Mouse (Mus musculus): ENCODE results near the gene Gm10491.
"Not testable (repeated sequence)": the region's sequence is repeated elsewhere in the genome, so short reads cannot be mapped to it uniquely, and the experiment has no call there.

Gene Gm10491

DNA sequence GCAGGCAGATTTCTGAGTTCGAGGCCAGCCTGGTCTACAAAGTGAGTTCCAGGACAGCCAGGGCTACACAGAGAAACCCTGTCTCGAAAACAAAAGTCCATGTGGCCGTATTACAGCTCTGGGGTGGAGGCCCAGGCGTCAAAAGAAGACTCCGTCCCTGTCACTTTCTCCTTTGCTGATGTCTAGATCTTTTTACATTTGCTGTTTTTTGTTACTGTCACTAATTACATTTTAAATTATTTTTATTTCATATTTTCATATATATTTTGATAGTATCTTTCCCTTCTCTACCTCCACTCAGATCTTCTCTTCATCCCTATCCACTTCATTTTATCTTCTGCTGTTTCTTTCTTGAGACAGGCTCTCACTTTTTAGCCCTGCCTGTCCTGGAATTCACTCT is at the start of gene Gm10491:
Gm10491 (minus strand) TSS at position 101 of the 400 bp plus-strand sequence.
- DNase-seq (ENCODE audit: low spot score) = no peak

DNA sequence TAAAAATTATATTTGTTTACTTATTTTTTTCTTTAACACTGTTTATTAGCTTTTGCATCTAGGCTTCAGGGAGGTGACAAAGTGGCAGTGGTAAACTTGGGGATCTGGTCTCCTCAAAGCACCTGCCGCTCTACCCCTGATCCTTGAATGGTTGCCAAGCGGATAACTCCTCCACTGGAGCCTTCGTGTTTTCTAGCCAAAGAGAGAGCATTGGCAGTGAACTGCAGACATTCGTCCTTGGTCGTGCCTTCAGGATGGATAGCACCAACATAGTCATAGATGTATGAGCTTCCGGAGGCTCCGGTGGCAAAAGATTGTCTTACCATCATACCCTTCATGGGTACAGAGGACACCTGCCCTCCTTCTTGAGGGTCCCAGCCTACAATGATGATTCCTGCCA is 42.5 kb upstream of the Gm10491 start:
- DNase-seq (ENCODE audit: low spot score) = peak; percentile 31

DNA sequence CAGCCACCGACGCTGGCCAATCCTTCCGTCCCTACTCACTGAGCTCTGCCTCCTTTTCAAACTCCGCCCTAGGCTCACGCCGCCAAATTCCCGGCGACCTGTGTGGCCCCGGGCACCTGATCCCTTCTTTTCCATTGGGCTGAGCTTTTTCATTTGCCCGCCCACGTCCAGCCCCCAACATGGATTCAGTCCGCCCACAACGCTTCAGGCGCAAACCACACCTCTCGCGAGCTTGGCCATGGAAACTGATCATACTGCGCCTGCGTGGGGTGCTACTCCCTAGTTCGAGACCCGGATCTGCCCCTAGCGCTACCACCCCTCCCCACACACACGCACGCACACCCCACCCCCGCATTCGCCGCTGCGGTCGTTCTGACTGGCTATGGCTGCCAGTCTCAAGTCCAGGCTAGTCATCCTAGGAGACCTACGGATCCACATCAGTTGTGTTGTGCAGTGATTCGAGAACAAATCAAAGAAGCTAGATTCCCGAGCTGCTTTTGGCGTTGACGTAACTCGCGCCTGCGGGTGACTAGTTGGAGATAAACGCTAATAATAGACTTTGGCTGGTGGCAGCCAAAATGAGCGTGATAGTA is 40.4 kb upstream of the Gm10491 start:
- DNase-seq (ENCODE audit: low spot score) = peak; percentile 93

DNA sequence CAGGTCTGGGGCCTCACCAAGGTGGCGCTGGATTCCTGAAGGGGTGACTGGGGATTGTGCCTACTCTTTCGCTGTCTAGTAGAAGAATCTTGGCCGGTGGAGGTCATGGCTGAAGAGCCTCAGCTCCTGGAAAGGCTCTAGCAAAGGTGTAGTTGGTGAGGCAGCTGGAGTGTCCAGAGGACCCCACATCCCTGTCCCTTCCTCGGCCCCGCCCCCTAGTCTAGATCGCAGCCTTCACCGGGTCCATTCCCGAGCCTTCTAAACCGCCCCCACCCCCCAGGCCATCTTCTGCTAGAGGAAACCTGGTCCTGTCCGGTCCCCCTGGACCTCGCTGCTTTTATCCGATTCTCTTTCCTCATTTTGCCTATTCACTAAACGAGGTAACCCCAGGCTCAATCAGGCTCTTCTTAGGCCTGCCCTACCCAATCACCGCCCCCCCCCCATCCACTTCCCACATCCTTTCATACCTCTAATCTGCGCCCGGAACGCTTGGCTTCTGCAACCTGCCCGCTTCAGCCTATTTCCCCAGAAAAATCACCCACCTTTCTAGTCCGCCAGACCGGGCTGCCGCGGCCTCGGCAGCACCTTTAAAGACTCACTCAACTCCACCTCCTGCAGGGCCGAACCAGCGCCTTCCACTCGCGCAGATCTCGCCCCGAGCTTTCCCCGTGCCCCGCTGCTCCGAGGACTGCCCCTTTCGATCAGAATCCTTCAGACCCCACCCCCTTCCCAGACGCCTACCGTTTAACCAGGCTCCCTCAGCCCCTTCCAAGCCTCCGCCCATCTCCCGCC is 39.7 kb upstream of the Gm10491 start, which contains the start of gene Hdac6:
Hdac6 (minus strand) TSS at position 782 of the 792 bp plus-strand sequence.
- DNase-seq (ENCODE audit: low spot score) = no peak

DNA sequence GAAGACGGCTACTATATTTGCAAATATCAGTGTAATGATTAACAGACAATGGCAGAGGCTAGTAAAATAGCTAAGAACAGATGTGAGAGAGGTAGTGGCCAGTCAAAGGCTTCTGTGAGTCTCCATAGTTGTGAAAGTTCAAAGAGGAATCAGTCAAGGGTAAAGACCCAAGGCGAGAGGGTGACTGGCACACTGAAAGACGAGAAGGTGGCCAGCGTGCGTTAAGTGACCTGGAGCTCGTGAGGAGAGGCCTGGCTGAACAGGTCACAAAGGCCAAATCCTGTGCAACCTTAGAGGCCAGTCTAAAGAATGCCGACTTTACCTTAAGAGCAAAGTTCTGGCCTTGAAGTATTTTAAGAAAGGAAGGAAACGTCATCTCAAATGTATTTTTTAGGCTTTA is 38.0 kb upstream of the Gm10491 start:
- DNase-seq (ENCODE audit: low spot score) = no peak

DNA sequence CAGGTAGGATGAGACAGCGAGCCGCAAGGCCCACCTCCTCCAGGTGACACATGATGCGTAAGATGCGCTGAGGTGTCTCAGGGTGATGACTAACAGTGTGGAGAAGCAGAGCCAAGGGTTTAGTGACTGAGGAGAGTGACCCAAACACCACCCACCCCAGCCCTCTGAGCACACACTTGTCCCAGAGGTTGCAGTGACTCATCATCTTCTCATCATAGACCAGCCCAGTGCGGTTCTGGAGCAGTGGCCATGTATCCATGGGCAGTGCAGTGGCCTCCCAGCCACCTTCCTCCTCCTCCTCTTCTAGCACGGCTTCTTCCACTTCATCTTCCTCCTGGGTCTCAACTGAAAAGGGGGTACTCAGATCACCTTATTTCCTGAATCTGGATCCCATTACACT is 30.0 kb upstream of the Gm10491 start:
- no peak for DNase-seq (ENCODE audit: low spot score)

DNA sequence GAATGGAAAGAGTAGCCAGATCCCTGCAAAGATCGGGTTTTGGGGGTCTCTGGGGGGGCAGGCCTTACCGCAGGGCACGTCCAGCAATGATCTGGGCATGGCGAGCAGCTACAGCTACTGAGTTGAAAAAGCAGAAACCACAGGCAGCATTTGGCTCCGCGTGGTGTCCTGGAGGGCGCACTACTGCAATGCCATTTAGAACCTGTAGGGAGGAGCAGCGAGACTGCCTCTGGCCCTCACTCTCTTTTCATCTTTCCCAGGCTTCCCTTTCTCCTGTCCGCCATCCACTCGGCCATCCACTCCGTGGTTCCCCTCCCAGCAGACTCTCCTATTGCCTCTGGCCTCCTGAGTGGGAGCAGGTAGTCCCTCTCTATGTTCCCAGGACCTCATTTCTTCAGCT is 29.2 kb upstream of the Gm10491 start:
- no peak for DNase-seq (ENCODE audit: low spot score)

DNA sequence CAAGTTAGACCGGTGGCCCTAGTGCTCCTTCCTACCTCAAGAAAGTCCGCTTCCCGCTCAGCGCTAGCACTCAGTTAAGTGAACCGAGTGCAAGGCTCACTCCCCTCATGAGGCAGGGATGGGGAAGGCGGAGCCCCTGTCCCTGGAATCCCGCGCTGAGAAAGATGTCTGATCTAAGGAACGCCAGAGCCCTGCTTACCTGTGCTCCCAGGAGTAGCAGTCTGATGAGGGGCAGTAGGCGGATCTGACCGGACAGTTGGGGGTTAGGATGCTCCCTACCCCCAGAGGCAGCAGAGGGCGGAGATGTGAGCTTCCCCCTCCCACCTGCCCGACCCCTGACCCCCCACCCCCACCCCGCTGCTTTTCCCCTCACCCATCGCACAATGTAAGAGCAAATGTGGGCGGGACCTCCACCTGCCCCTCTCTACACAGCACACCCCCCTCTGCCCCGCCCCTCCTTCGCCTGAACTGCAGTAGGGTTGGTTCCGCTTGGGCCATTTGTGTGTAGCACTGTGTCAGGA is 20.7 kb upstream of the Gm10491 start, which contains the start of gene Eras:
Eras (minus strand) TSS at position 338 of the 521 bp plus-strand sequence.
- no peak for DNase-seq (ENCODE audit: low spot score)

DNA sequence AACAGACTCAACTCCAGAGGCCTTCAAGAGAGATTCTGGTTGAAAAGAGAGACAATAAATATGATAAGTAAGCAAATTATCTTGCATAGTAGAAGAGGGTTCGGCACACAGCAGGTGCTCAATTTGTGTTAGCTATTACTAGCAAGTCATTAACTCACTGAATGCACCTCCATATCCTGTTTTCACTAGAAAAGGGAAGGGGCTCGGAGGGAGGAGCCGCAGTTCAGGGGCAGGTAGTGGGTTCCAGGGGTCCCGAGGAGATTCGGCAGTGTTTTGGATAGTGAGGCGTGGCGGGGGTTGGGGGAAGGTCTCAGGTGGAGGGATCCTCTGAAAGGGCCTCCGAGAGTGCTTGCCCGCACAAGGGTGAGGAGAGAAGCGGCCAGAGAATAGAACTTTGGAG is 19.5 kb upstream of the Gm10491 start:
- DNase-seq (ENCODE audit: low spot score) = no peak

DNA sequence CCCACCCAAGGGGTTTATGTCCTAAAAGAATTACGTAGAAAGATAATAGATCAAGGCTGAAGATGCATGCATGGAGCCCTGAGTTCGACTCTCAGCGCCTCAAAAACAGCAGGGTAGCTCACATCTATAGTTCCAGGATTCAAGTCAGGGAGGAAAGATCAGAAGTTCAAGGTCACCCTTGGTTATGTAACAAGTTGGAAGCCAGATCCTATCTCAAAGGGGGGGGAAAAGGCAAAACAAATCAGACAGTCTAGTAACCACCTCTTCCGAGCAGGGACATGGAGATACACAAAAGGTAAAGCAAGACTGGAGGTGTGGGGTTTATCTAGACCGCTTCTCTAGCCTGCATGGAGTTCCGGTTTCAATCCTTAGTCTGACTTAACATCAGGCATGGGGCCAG is 18.6 kb upstream of the Gm10491 start:
- DNase-seq (ENCODE audit: low spot score) = no peak

DNA sequence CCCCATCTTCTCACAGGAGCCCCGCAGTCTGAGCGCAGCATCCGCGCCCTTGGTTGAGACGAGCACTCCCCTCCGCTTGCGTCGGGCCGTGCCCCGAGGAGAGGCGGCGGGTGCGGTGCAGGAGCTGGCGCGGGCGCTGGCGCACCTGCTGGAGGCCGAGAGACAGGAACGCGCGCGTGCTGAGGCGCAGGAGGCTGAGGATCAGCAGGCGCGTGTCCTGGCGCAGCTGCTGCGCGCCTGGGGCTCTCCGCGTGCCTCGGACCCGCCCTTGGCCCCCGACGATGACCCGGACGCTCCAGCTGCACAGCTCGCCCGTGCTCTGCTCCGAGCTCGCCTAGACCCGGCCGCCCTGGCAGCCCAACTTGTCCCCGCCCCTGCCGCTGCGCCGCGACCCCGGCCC is 14.4 kb upstream of the Gm10491 start:
- DNase-seq (ENCODE audit: low spot score) = peak; percentile 45

DNA sequence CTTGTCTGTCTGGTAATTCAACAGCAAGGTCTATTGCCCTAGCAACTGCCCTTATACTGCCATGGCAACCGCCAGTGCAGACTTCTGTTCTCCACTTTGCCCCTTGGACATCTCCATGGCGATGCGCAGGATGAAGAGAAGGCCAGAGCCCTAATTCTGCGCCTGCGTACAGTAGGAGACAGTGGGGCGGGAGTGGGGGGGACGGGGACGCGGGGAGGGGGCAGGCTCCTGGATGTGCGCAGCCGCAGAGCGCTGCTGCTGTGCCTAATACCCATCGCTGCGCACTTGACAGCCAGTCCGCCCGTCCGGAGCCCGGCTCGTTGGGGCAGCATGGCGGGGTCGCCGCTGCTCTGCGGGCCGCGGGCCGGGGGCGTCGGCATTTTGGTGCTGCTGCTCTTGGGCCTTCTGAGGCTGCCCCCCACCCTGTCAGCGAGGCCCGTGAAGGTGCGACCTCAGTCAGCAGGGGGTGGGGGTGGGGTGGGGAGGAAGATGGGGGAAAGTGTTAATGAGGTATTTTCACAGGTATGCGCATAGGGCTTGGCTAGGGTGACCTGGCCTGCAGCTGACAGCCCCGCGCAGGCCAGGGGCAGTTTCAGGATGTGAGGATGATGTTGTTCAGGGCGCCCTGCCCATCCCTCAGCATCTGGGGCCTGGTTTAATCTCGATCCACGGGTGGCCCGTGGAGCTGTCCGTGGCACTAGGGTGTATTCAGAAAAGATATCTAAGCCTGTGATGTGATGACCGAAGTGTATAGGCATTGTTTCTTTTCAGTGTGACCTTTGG is 12.2 kb upstream of the Gm10491 start, which contains the start of gene Pcsk1n:
Pcsk1n (plus strand) TSS at position 222 of the 783 bp plus-strand sequence.
- no peak for DNase-seq (ENCODE audit: low spot score)

DNA sequence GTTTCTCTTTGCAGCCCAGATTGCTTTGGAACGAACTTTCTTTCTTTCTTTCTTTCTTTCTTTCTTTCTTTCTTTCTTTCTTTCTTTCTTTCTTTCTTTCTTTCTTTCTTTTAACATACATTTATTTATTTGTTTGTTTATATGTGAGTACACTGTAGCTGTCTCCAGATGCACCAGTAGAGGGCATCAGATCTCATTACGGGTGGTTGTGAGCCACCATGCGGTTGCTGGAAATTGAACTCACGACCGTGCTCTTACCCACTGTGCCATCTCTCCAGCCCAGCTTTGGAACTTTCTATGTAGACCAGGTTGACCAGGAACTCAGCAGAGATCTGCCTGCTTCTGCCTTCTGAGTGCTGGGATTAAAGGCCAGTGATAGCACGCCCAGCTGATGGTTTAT is 10.3 kb upstream of the Gm10491 start:
- not testable (repeated sequence) for DNase-seq (ENCODE audit: low spot score)

DNA sequence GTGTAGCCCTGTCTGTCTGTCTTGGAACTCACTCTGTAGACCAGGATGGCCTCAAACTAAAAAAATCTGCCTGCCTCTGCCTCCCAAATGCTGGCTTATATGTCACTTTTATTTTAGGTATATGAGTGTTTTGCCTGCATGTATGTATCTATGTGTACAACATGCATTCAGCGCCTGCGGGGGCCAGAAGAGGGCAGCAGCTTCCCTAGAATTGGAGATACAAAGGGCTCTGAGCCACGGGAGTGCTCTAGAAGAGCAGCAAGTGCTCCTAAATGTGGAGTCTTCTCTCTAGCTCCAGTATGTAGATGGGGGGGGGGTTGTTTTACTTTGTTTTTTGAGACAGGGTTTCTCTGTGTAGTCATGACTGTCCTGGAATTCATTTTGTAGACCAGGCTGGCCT is 8.0 kb upstream of the Gm10491 start:
- not testable (repeated sequence) for DNase-seq (ENCODE audit: low spot score)

DNA sequence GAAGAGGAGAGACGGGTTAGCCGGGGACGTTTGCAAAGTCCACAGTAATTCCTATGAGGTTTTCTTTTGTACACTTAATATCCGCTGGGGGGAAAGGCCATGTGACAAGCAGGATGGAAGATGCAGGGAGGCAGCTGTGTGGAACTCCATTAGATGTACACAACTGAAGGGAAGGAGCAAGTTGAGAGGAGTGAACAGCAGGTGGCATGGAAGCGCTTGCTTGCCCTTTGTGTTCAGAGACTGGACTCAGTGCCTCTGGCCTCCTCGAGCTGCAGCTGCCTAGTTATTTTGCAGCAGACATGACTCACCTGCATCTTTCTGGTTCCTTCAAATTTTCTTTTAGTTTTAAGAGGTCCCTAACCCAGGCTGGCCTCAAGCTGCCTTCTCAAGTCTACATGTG is 2.8 kb upstream of the Gm10491 start:
- no peak for DNase-seq (ENCODE audit: low spot score)

DNA sequence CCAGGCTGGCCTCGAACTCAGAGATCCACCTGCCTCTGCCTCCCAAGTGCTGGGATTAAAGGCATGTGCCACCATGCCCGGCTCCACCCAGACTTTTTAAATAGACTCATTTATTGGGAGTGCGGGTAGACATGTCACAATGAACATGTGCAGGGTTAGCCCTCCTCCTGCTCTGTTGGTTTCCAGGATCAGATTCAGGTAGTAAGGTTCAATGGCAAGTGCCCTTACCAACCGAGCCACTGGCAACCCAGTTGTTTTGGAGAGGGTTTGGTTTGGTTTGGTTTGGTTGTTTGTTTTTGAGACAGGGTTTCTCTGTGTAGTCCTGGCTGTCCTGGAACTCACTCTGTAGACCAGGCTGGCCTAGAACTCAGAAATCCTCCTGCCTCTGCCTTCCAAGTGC is 1.6 kb upstream of the Gm10491 start, which contains the start of gene Gm10490:
Gm10490 (plus strand) TSS at position 301 of the 400 bp plus-strand sequence.
- not testable (repeated sequence) for DNase-seq (ENCODE audit: low spot score)

DNA sequence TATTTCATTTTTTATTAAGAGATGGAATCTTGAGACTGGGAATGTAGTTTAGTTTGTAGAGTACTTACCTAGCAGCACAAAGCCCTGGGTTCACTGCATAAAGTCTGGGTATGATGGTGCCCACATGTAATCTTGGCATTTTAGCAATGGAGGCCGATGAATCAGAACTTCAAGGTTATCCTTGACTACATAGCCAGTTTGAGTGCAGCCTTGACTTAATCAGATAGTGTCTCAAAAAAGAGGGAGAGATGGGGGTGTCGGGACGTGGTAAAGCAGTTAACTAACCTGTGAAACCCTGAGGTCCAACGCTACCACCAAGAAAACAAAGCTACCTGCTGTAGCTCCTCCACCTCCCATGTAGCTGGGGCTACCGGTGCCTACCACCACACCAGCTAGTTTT is 3.2 kb downstream of the Gm10491 start:
- DNase-seq (ENCODE audit: low spot score) = no peak

DNA sequence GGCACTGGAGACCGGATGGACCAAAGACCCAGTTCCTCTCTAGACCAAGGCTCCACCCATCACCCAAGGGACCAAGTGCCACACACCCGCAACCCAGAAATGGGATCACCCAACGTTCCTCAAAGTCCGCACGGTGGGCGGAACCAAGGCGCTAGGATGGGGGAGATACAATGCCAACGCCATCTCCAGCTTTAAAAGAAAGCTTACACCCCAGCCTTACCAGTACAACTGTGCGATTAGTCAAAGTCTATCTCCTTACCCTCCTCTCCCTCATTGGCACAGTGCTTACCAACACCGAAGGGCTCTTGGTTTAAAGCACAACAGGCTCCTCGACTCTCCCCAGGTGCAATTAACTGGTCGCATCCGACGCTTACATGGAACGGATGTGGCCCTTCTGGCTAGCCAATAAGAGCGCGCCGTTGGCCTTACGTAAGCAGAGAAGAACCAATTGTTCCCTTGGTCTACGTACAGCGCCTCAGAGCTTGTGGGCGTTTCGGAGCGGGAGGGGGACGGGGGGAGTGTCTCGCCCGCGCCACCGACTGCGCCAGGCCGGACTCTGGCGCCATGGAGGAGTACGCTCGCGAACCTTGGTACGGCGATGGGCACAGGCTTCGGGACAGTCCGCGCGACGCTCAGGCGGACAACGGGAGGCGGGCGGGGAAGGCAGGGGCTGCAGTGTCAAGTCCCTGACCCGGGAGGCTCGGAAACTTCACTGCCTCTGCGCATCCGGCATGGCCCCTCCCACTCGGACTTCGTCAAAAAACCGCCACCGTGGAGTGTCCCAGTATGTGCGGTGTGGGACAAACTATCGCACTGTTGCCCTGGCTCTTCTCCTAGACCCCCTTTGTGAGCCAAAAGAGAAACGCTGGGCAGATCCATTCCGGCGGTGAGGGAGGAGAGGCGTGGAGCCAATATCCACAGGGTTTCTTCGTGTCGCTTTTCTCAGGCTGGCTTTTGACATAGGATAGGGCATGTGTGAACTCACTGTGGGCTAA is 8.5 kb downstream of the Gm10491 start, which contains the start of the genes Pqbp1 and Timm17b:
Pqbp1 (minus strand) TSS at position 390 of the 995 bp plus-strand sequence.
Timm17b (plus strand) TSS at position 478 of the 995 bp plus-strand sequence.
- DNase-seq (ENCODE audit: low spot score) = peak; percentile 91

DNA sequence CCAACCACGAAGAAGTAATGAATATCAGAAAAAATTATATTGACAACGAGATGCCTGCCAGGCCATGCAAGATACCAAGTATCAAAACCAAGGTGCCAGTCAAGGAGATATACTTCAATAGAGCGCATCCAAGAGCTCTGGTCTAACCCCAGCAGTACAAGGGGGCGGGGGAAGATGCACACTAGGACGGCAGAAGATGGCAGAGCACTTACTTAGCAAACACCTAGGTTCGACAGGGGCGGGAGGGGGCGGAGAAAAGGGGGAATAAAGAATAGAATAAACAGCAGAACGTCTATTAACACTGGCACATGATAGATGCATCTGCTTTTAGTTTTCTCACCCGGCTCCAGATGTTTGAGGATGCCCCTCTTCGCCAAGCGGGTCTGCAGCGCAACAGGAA is 9.4 kb downstream of the Gm10491 start:
- DNase-seq (ENCODE audit: low spot score) = no peak

DNA sequence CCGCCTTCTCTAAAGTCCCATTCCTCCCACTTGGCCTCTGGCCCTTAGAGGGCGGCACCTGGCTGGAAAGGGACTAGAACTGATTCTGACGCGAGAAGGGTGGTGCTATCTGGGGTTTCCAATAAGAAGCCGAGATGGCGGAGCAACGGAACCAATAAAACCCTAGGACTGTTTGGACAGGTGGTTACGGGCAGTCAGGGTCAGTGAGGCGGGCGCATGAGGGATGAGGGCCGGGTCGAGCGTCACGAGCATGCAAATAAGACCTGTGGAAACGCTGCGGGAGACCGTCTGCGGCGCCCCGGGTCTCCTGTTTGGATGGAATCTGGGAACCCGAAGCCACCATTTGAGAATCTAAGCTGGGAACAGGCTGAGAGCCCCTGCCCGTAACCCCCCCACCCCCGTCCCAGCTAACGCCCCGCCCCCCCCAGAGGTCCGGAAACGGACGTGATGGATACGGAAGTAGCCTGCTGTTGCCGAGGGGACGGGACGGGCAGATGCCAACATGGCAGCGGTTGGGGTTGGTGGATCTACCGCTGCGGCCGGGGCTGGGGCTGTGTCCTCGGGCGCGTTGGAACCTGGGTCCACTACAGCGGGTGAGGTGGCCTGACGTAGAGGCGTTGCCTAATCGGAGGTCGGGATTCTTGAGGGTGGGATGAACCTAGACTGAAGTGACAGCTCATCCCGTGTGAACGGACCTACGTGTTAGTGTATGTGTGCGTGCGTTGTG is 23.6 kb downstream of the Gm10491 start, which contains the start of gene Slc35a2:
Slc35a2 (plus strand) TSS at position 188 of the 727 bp plus-strand sequence.
- DNase-seq (ENCODE audit: low spot score) = peak; percentile 84
